ENCODE assay signal across 15 mouse cellular contexts in genomic region chr4:121196205-121196604, GRCm38 (mm10). TPM values are rescaled to one million over a fixed set of nuclear protein-coding genes. Genes with fewer than 3 reads are reported as not detected.
A peak's percentile ranks its signal among the peaks of the same experiment; 100 is the strongest.
DNase-seq lines count a peak whose midpoint lies in the region; ATAC-seq lines count a peak whose summit lies in the region.
"Had no signal": no experiment of that assay in that cellular context is flagged by ENCODE, and none has a peak within 500 bp of the region (broad histone marks: within the 10 kb centered on the region; RNA-seq: fewer than 3 reads in every experiment).

No protein-coding gene starts in this region.

- no peaks in the 10 kb centered on the region for H3K27me3 ChIP-seq in embryonic facial prominence, embryonic 10.5 days (replicated peaks; ENCODE audit: low read depth, poor library complexity, severe bottlenecking)
- H3K27me3 ChIP-seq: heart, embryonic 13.5 days; hindbrain, embryonic 15.5 days; limb, embryonic 12.5 days; lung, embryonic 15.5 days had no signal

- H3K9me3 ChIP-seq in embryonic facial prominence, embryonic 10.5 days, result no peaks in the 10 kb centered on the region
- H3K9me3 ChIP-seq: heart, embryonic 13.5 days; hindbrain, embryonic 15.5 days; limb, embryonic 12.5 days; lung, embryonic 15.5 days had no signal

- ATAC-seq in common myeloid progenitor, adult 5-6 weeks (replicated peaks; ENCODE audit: low read depth, poor library complexity, severe bottlenecking), result peak; percentile 88
- ATAC-seq in erythroid progenitor cell, adult 5-6 weeks (replicated peaks; ENCODE audit: low FRiP score, poor library complexity, severe bottlenecking), result no peak

- WGBS in embryonic facial prominence, embryonic 10.5 days, result 87% methylated on average over 2 of the region's 2 CpGs

- H3K4me1 ChIP-seq in embryonic facial prominence, embryonic 10.5 days, result no peaks in the 10 kb centered on the region
- H3K4me1 ChIP-seq: hindbrain, embryonic 15.5 days; limb, embryonic 12.5 days; lung, embryonic 15.5 days had no signal

- no peak overlapping the region for H3K27ac ChIP-seq in embryonic facial prominence, embryonic 10.5 days (replicated peaks)
- H3K27ac ChIP-seq: heart, embryonic 13.5 days; hindbrain, embryonic 15.5 days; kidney, postnatal 0 days; limb, embryonic 12.5 days; lung, embryonic 15.5 days had no signal

- no peak overlapping the region for H3K4me3 ChIP-seq in embryonic facial prominence, embryonic 10.5 days
- H3K4me3 ChIP-seq: heart, embryonic 13.5 days; hindbrain, embryonic 15.5 days; limb, embryonic 12.5 days; lung, embryonic 15.5 days had no signal

- peak; percentile 85 for DNase-seq in 416B (ENCODE audit: low read depth)
- DNase-seq in CD4-positive, CD25-positive, alpha-beta regulatory T cell, adult 2 months (ENCODE audit: low read depth, low spot score), result peak; percentile 82
- peak; percentile 29 for DNase-seq in spleen, adult 12 weeks (ENCODE audit: low spot score)
- DNase-seq in right cerebral cortex, postnatal 25 days, result no peak
- DNase-seq in left cerebral cortex, adult 9 months (ENCODE audit: low spot score in 2 of 2), result no peak
- DNase-seq in embryonic facial prominence, embryonic 10.5 days (ENCODE audit: low spot score), result no peak
- DNase-seq: adrenal gland, adult 8-10 months; layer of hippocampus, postnatal 36 days had no signal

- peaks cover 19% of the 10 kb centered on the region for H3K36me3 ChIP-seq in embryonic facial prominence, embryonic 10.5 days (replicated peaks)
- H3K36me3 ChIP-seq: hindbrain, embryonic 15.5 days; lung, embryonic 15.5 days had no signal

RNA-seq across cellular contexts. Expression of gene Rlf, which starts 18.7 kb away (rescaled TPM):
- total RNA-seq in common myeloid progenitor, adult 5-6 weeks (2017), result 34.7 and 37.5 TPM in 2 replicates
- 17.7 and 31.9 TPM in 2 replicates for total RNA-seq in erythroid progenitor cell, adult 5-6 weeks (2015; ENCODE audit: low replicate concordance)
- total RNA-seq in erythroid progenitor cell, adult 5-6 weeks (2017; ENCODE audit: low replicate concordance), result 40.4 and 47.4 TPM in 2 replicates
- polyA plus RNA-seq in embryonic facial prominence, embryonic 10.5 days (2016; fragmentation: Nextera tagmentation; extraction: Ambion mirVana), result 28.0 and 30.7 TPM in 2 replicates

Comparison
In these comparisons a context has a peak if more than half of its experiments do, and no peak if none do; other contexts are left out.
1. DNase-seq: peak in 416B (single experiment), CD4-positive, CD25-positive, alpha-beta regulatory T cell, adult 2 months (single experiment) and spleen, adult 12 weeks (single experiment); none in right cerebral cortex, postnatal 25 days (single experiment), left cerebral cortex, adult 9 months (0 of 2) and embryonic facial prominence, embryonic 10.5 days (single experiment).